Mouse (Mus musculus) liver, postnatal 0 days (tissue): Measurements from ENCODE around the gene Kirrel. TPM values are rescaled to one million over a fixed set of nuclear protein-coding genes. Genes with fewer than 3 reads are reported as not detected.

Experiments used
- ATAC-seq: fragments of 200-750 bp; cut with Nextera tagmentation; 2 replicates; pipeline ENCODE4 v1.8.0; 2017; ENCODE audit warnings: mild to moderate bottlenecking, moderate library complexity
- DNase-seq: peaks from one replicate; pipeline ENCODE4 v3.0.0-alpha.2; 2016
- H3K27ac ChIP-seq: fragments of 300-500 bp; sonication (generic); 2 replicates; pipeline ENCODE4 v1.5.1; 2014; ENCODE audit warnings: antibody characterized with exemption, moderate library complexity, mild to moderate bottlenecking, low read depth
- H3K27me3 ChIP-seq: fragments of 300-500 bp; sonication (generic); 2 replicates; pipeline ENCODE4 v1.6.1; 2014; ENCODE audit warnings: low read length, control low read depth, mixed read lengths; ENCODE audit not compliant: insufficient read depth
- H3K36me3 ChIP-seq: fragments of 300-500 bp; sonication (generic); replicated peaks from 2 replicates; pipeline ENCODE4 v1.6.1; 2014; ENCODE audit warnings: mild to moderate bottlenecking, control low read depth, low read length, moderate library complexity, mixed read lengths; ENCODE audit not compliant: insufficient read depth
- H3K4me1 ChIP-seq: fragments of 300-500 bp; sonication (generic); 2 replicates; pipeline ENCODE4 v1.6.1; 2014; ENCODE audit warnings: antibody characterized with exemption, mild to moderate bottlenecking, control low read depth; ENCODE audit not compliant: insufficient read depth
- H3K4me2 ChIP-seq: fragments of 300-500 bp; sonication (generic); 2 replicates; pipeline ENCODE4 v1.6.1; 2014; ENCODE audit warnings: low read depth, mild to moderate bottlenecking, low read length, moderate library complexity, mixed read lengths
- H3K4me3 ChIP-seq: fragments of 300-500 bp; sonication (generic); 2 replicates; pipeline ENCODE4 v1.5.1; 2014; ENCODE audit warnings: low read depth, low read length
- H3K9ac ChIP-seq: fragments of 300-500 bp; sonication (generic); replicated peaks from 2 replicates; pipeline ENCODE4 v1.6.1; 2014; ENCODE audit warnings: mild to moderate bottlenecking, moderate library complexity
- H3K9me3 ChIP-seq: fragments of 300-500 bp; sonication (generic); 2 replicates; pipeline ENCODE4 v1.6.1; 2016; ENCODE audit warnings: mild to moderate bottlenecking, control low read depth, low read length, mixed read lengths
- CTCF ChIP-seq: sonication (generic); IDR thresholded peaks from 2 replicates; pipeline ENCODE4 v1.5.1; 2016; ENCODE audit warnings: antibody characterized with exemption, low read depth
- EP300 ChIP-seq: IDR thresholded peaks from 2 replicates; pipeline ENCODE4 v1.6.1; 2016; ENCODE audit warnings: antibody characterized with exemption, low read depth, mild to moderate bottlenecking
- WGBS: fragments of 180-500 bp; shearing (Covaris S2); extraction: QIAGEN DNeasy Blood & Tissue Kit; methylation state at CpG from one replicate; pipeline ENCODE4 v1.1.7; 2014; ENCODE audit not compliant: insufficient replicate concordance; 5-methylcytosine and 5-hydroxymethylcytosine counted together
- polyA plus RNA-seq: library from polyadenylated mRNA; unstranded; fragments of >200 nt; fragmentation: Nextera tagmentation; extraction: Ambion mirVana; gene quantifications from 2 replicates; pipeline ENCODE4 v1.2.1, GENCODE M21; 2015

Gene Kirrel
- polyA plus RNA-seq, 1 experiment from 2014 or later, result 0.73 TPM

DNA sequence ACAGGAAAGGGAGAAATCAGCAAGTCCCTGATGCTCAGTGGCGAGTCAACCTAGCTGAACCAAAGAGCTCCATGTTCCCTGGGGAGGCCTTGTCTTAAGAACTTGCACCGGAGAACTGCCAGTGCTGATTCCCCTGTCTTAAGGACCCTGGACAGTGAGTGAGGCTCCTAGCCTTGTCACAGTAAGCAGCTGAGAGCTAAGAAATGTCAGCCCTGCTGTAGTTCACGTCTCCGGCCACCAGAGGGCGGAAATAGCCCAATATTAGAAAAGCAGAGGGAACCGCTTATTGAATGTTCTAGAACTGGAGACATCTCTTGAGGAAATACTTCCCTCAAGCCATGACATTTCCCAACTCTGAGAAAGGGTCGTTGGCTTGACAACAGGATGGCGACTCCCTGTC lies 141.2 kb downstream of the Kirrel start:
- 20% methylated on average over 8 of the region's 8 CpGs for WGBS
- Histone ChIP-seq H3K27me3 (no peaks in the 10 kb centered on the region), H3K4me2 (no peak overlapping the region), H3K9ac (no peak overlapping the region), H3K36me3 (no peaks in the 10 kb centered on the region), H3K4me1 (no peaks in the 10 kb centered on the region), H3K27ac (no peak overlapping the region), H3K4me3 (no peak overlapping the region), H3K9me3 (no peaks in the 10 kb centered on the region)
- DNase-seq, result peak; percentile 68
- TF ChIP-seq CTCF (peak; percentile 89), EP300 (no peak)
- ATAC-seq, result no peak

DNA sequence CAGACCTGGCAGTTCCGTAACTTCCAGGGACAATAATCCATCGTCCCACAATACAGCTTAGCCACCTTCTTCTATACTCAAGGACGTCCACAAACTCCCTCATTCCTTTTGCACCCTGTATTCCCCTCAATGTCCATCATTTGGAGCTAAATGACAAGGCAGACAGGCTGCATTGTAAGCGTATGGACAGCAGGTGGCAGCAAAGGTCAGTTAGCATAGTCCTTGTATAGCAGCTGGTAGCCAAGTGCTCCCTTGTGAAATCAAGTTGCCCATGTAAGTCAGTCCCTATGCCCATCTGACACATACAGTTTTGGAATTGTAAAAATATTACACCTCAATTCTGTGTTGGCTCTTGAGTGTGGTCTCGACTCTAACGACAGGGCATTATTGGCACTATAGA lies 143.7 kb downstream of the Kirrel start:
- WGBS, result 25% methylated on average over 6 of the region's 6 CpGs

More for the DNA sequence above, 143.7 kb downstream of the Kirrel start:
- Histone ChIP-seq H3K4me1 (no peaks in the 10 kb centered on the region), H3K9me3 (no peaks in the 10 kb centered on the region), H3K4me3 (no peak overlapping the region), H3K27ac (no peak overlapping the region), H3K36me3 (no peaks in the 10 kb centered on the region), H3K9ac (no peak overlapping the region), H3K27me3 (no peaks in the 10 kb centered on the region), H3K4me2 (no peak overlapping the region)
- ATAC-seq, result peak; percentile 35; the same call in 1 of the 2 replicates
- TF ChIP-seq EP300 (no peak), CTCF (peak; percentile 91)
- DNase-seq, result peak; percentile 69

Other genes with a start within 250 kb of the Kirrel start
- 42.3 and 43.5 TPM in 2 replicates for gene Cd1d1, start 175.3 kb downstream of the Kirrel start, polyA plus RNA-seq
- gene Fcrls, start 89.0 kb upstream of the Kirrel start, polyA plus RNA-seq, result 0.16 and 0.17 TPM in 2 replicates
- gene Cd5l, start 183.1 kb upstream of the Kirrel start, polyA plus RNA-seq, result 64.4 and 70.9 TPM in 2 replicates
- 0.95 and 1.7 TPM in 2 replicates for gene Fcrl1, start 201.6 kb upstream of the Kirrel start, polyA plus RNA-seq